Mouse (Mus musculus) small intestine, adult 2 months (tissue): ENCODE results near the gene Clec16a. TPM values are rescaled to one million over a fixed set of nuclear protein-coding genes. Genes with fewer than 3 reads are reported as not detected.

Experiments used
- H3K27ac ChIP-seq: fragments of 200-500 bp; 2 replicates; pipeline ENCODE4 v1.5.1; 2012; ENCODE audit warnings: low read depth, low read length, control low read depth, inconsistent platforms; ENCODE audit not compliant: insufficient read depth
- H3K27me3 ChIP-seq: fragments of 200-500 bp; 2 replicates; pipeline ENCODE4 v1.6.1; 2012; ENCODE audit warnings: mild to moderate bottlenecking, moderate library complexity, low read length, inconsistent platforms; ENCODE audit not compliant: control insufficient read depth, insufficient read depth
- H3K36me3 ChIP-seq: fragments of 200-500 bp; 2 replicates; pipeline ENCODE4 v1.6.1; 2012; ENCODE audit warnings: mild to moderate bottlenecking, low read length, control low read depth, inconsistent platforms; ENCODE audit not compliant: control insufficient read depth, insufficient read depth
- H3K4me1 ChIP-seq: fragments of 200-500 bp; 2 replicates; pipeline ENCODE4 v1.6.1; 2012; ENCODE audit warnings: low read length, inconsistent platforms, mixed read lengths; ENCODE audit not compliant: control insufficient read depth, insufficient read depth, insufficient read length
- H3K4me3 ChIP-seq: fragments of 200-500 bp; 2 replicates; pipeline ENCODE4 v1.5.1; 2012; ENCODE audit warnings: low read depth, mild to moderate bottlenecking, control low read depth, inconsistent platforms, low read length, moderate library complexity
- CTCF ChIP-seq: fragments of 200-500 bp; IDR thresholded peaks from 2 replicates; pipeline ENCODE4 v1.5.1; 2012; ENCODE audit warnings: low read depth, mild to moderate bottlenecking, control low read depth, inconsistent platforms, low read length, moderate library complexity, mixed read lengths; ENCODE audit not compliant: insufficient replicate concordance, insufficient read length; ENCODE audit errors: extremely low read depth
- POLR2A ChIP-seq: fragments of 200-500 bp; IDR thresholded peaks from 2 replicates; pipeline ENCODE4 v1.6.1; 2012; ENCODE audit warnings: low read depth, mild to moderate bottlenecking, control low read depth, inconsistent platforms, low read length, moderate library complexity
- WGBS: fragments of 180-500 bp; shearing (Covaris S2); methylation state at CpG from one replicate; pipeline ENCODE4 v1.1.7; 2018; 5-methylcytosine and 5-hydroxymethylcytosine counted together
- polyA plus RNA-seq: library from polyadenylated mRNA; depleted of rRNA; stranded (reverse); fragments of >200 nt; gene quantifications from 2 replicates; pipeline ENCODE4 v1.2.3, GENCODE M21; 2012

The Clec16a gene
- polyA plus RNA-seq, 1 experiment: 14.3 TPM

- Histone ChIP-seq H3K27ac (no peak overlapping the region), H3K4me1 (no peaks in the 10 kb centered on the region), H3K4me3 (no peak overlapping the region), H3K27me3 (no peaks in the 10 kb centered on the region), H3K36me3 (peaks cover 38% of the 10 kb centered on the region)
- TF ChIP-seq POLR2A: no peak
- no peak for TF ChIP-seq CTCF
- WGBS: 83% methylated on average over 6 of the region's 6 CpGs
Measured at GRCm38 (mm10) chr16:10610801-10611200, 65.7 kb downstream of the Clec16a start.

- Histone ChIP-seq H3K27ac (no peak overlapping the region), H3K4me1 (no peaks in the 10 kb centered on the region), H3K36me3 (peaks cover 38% of the 10 kb centered on the region), H3K27me3 (no peaks in the 10 kb centered on the region), H3K4me3 (no peak overlapping the region)
- TF ChIP-seq CTCF (no peak), POLR2A (no peak)
- WGBS: 88% methylated on average over 4 of the region's 4 CpGs
Measured at GRCm38 (mm10) chr16:10611306-10611705, 66.2 kb downstream of the Clec16a start.

- TF ChIP-seq POLR2A (no peak), CTCF (no peak)
- Histone ChIP-seq H3K4me1 (no peaks in the 10 kb centered on the region), H3K36me3 (peaks cover 39% of the 10 kb centered on the region), H3K27ac (no peak overlapping the region), H3K27me3 (no peaks in the 10 kb centered on the region), H3K4me3 (no peak overlapping the region)
- WGBS: 94% methylated on average over 2 of the region's 2 CpGs
Measured at GRCm38 (mm10) chr16:10613996-10614395, 68.9 kb downstream of the Clec16a start.

GRCm38 (mm10) chr16:10620961-10621614 lies 75.9 kb downstream of the Clec16a start:
- H3K27me3 ChIP-seq: no peaks in the 10 kb centered on the region
- no peak overlapping the region for H3K4me3 ChIP-seq
- TF ChIP-seq POLR2A (no peak), CTCF (no peak)
- H3K36me3 ChIP-seq: peaks cover 18% of the 10 kb centered on the region
- H3K27ac ChIP-seq: no peak overlapping the region
- H3K4me1 ChIP-seq: no peaks in the 10 kb centered on the region
- WGBS: 73% methylated on average over 6 of the region's 6 CpGs

- WGBS: 24% methylated on average over 1 of the region's 1 CpGs
- TF ChIP-seq POLR2A: no peak
- no peak for TF ChIP-seq CTCF
- no peak overlapping the region for H3K4me3 ChIP-seq
Measured at GRCm38 (mm10) chr16:10621710-10622109, 76.6 kb downstream of the Clec16a start.

GRCm38 (mm10) chr16:10626116-10626515 lies 81.0 kb downstream of the Clec16a start:
- TF ChIP-seq POLR2A: no peak
- no peak for TF ChIP-seq CTCF
- 58% methylated on average over 1 of the region's 1 CpGs for WGBS
- Histone ChIP-seq H3K27me3 (no peaks in the 10 kb centered on the region), H3K36me3 (peaks cover 19% of the 10 kb centered on the region), H3K4me1 (peaks cover 6% of the 10 kb centered on the region; the same call in 1 of the 2 replicates), H3K4me3 (no peak overlapping the region), H3K27ac (no peak overlapping the region)

More at GRCm38 (mm10) chr16:10621710-10622109, 76.6 kb downstream of the Clec16a start:
- H3K27me3 ChIP-seq: no peaks in the 10 kb centered on the region
- H3K36me3 ChIP-seq: peaks cover 18% of the 10 kb centered on the region
- no peaks in the 10 kb centered on the region for H3K4me1 ChIP-seq
- no peak overlapping the region for H3K27ac ChIP-seq

- H3K4me3 ChIP-seq: no peak overlapping the region
- H3K4me1 ChIP-seq: peaks cover 6% of the 10 kb centered on the region; the same call in 1 of the 2 replicates
- TF ChIP-seq CTCF (no peak), POLR2A (no peak)
- no peaks in the 10 kb centered on the region for H3K27me3 ChIP-seq
- WGBS: 96% methylated on average over 6 of the region's 6 CpGs
- no peak overlapping the region for H3K27ac ChIP-seq
- peaks cover 19% of the 10 kb centered on the region for H3K36me3 ChIP-seq
Measured at GRCm38 (mm10) chr16:10627136-10627668, 82.1 kb downstream of the Clec16a start.
